Mouse (Mus musculus): ENCODE data around the gene Selplg. TPM values are rescaled to one million over a fixed set of nuclear protein-coding genes. Genes with fewer than 3 reads are reported as not detected.

The Selplg gene
- polyA plus RNA-seq, 1 experiment from 2014 or later = 2.3 TPM

- Histone ChIP-seq H3K4me2 (ENCODE audit: low read length) (no peak overlapping the region), H3K9ac (ENCODE audit: low read length) (peak overlapping the region; percentile 32; the same call in 1 of the 2 replicates), H3K36me3 (ENCODE audit: control insufficient read depth, insufficient read depth, low read length) (peaks cover 55% of the 10 kb centered on the region), H3K4me3 (ENCODE audit: control insufficient read depth in 1 of 2, insufficient read depth in 1 of 2, low read depth in 1 of 2, low read length in 2 of 2) (no peak overlapping the region), H3K27me3 (ENCODE audit: control insufficient read depth, insufficient read depth, low read length) (no peaks in the 10 kb centered on the region), H3K27ac (replicated peaks in 1 of 2; ENCODE audit: control insufficient read depth in 1 of 2, insufficient read depth in 1 of 2, low read depth in 2 of 2, low read length in 2 of 2) (peak overlapping the region; percentile 71 to 73), H3K4me1 (ENCODE audit: control insufficient read depth in 2 of 2, insufficient read depth in 2 of 2, low read length in 2 of 2) (peaks cover 43 to 60% of the 10 kb centered on the region in 2 experiments), H3K9me3 (ENCODE audit: control insufficient read depth, low read length) (no peaks in the 10 kb centered on the region)
- WGBS = 35% methylated on average over 10 of the region's 10 CpGs
- ATAC-seq (ENCODE audit: insufficient number of reproducible peaks, insufficient read depth, low FRiP score, low read depth) = no peak
Measured at GRCm38 (mm10) chr5:113853541-113853940, 21.1 kb upstream of the Selplg start.

GRCm38 (mm10) chr5:113852463-113852862, 20.0 kb upstream of the Selplg start:
- peaks cover 62% of the 10 kb centered on the region for H3K36me3 ChIP-seq (ENCODE audit: control insufficient read depth, insufficient read depth, low read length)
- H3K4me1 ChIP-seq (ENCODE audit: control insufficient read depth in 2 of 2, insufficient read depth in 2 of 2, low read length in 2 of 2) = peaks cover 37 to 50% of the 10 kb centered on the region in 2 experiments
- no peak overlapping the region for H3K9ac ChIP-seq (ENCODE audit: low read length)
- H3K4me2 ChIP-seq (ENCODE audit: low read length) = no peak overlapping the region
- 85% methylated on average over 7 of the region's 7 CpGs for WGBS
- H3K4me3 ChIP-seq (ENCODE audit: control insufficient read depth in 1 of 2, insufficient read depth in 1 of 2, low read depth in 1 of 2, low read length in 2 of 2) = no peak overlapping the region
- no peak overlapping the region for H3K27ac ChIP-seq (replicated peaks in 1 of 2; ENCODE audit: control insufficient read depth in 1 of 2, insufficient read depth in 1 of 2, low read depth in 2 of 2, low read length in 2 of 2)
- H3K9me3 ChIP-seq (ENCODE audit: control insufficient read depth, low read length) = no peaks in the 10 kb centered on the region
- H3K27me3 ChIP-seq (ENCODE audit: control insufficient read depth, insufficient read depth, low read length) = no peaks in the 10 kb centered on the region
- no peak for ATAC-seq (ENCODE audit: insufficient number of reproducible peaks, insufficient read depth, low FRiP score, low read depth)

- no peak overlapping the region for H3K4me3 ChIP-seq (ENCODE audit: control insufficient read depth in 1 of 2, insufficient read depth in 1 of 2, low read depth in 1 of 2, low read length in 2 of 2)
- ATAC-seq (ENCODE audit: insufficient number of reproducible peaks, insufficient read depth, low FRiP score, low read depth) = no peak
- H3K9me3 ChIP-seq (ENCODE audit: control insufficient read depth, low read length) = no peaks in the 10 kb centered on the region
- peaks cover 22 to 33% of the 10 kb centered on the region in 2 experiments for H3K4me1 ChIP-seq (ENCODE audit: control insufficient read depth in 2 of 2, insufficient read depth in 2 of 2, low read length in 2 of 2)
- no peak overlapping the region for H3K4me2 ChIP-seq (ENCODE audit: low read length)
- H3K36me3 ChIP-seq (ENCODE audit: control insufficient read depth, insufficient read depth, low read length) = peaks cover 65% of the 10 kb centered on the region
- 56% methylated on average over 8 of the region's 8 CpGs for WGBS
- H3K27ac ChIP-seq (replicated peaks in 1 of 2; ENCODE audit: control insufficient read depth in 1 of 2, insufficient read depth in 1 of 2, low read depth in 2 of 2, low read length in 2 of 2) = no peak overlapping the region; a peak in 1 of 4 replicates
- H3K9ac ChIP-seq (ENCODE audit: low read length) = no peak overlapping the region
- H3K27me3 ChIP-seq (ENCODE audit: control insufficient read depth, insufficient read depth, low read length) = no peaks in the 10 kb centered on the region
Measured at GRCm38 (mm10) chr5:113850680-113851230, 18.3 kb upstream of the Selplg start.

- Histone ChIP-seq H3K27me3 (ENCODE audit: control insufficient read depth, insufficient read depth, low read length) (no peaks in the 10 kb centered on the region), H3K27ac (replicated peaks in 1 of 2; ENCODE audit: control insufficient read depth in 1 of 2, insufficient read depth in 1 of 2, low read depth in 2 of 2, low read length in 2 of 2) (no peak overlapping the region), H3K36me3 (ENCODE audit: control insufficient read depth, insufficient read depth, low read length) (peaks cover 94% of the 10 kb centered on the region), H3K4me2 (ENCODE audit: low read length) (no peak overlapping the region), H3K9ac (ENCODE audit: low read length) (no peak overlapping the region), H3K4me1 (ENCODE audit: control insufficient read depth in 2 of 2, insufficient read depth in 2 of 2, low read length in 2 of 2) (peaks cover 2 to 8% of the 10 kb centered on the region in 2 experiments; a peak in 3 of 4 replicates), H3K4me3 (ENCODE audit: control insufficient read depth in 1 of 2, insufficient read depth in 1 of 2, low read depth in 1 of 2, low read length in 2 of 2) (no peak overlapping the region), H3K9me3 (ENCODE audit: control insufficient read depth, low read length) (no peaks in the 10 kb centered on the region)
- WGBS = 87% methylated on average over 9 of the region's 9 CpGs
- ATAC-seq (ENCODE audit: insufficient number of reproducible peaks, insufficient read depth, low FRiP score, low read depth) = no peak
Measured at GRCm38 (mm10) chr5:113847636-113848035, 15.2 kb upstream of the Selplg start.

- ATAC-seq (ENCODE audit: insufficient number of reproducible peaks, insufficient read depth, low FRiP score, low read depth) = no peak
- no peaks in the 10 kb centered on the region for H3K9me3 ChIP-seq (ENCODE audit: control insufficient read depth, low read length)
- no peak overlapping the region for H3K27ac ChIP-seq (replicated peaks in 1 of 2; ENCODE audit: control insufficient read depth in 1 of 2, insufficient read depth in 1 of 2, low read depth in 2 of 2, low read length in 2 of 2)
- H3K4me1 ChIP-seq (ENCODE audit: control insufficient read depth in 2 of 2, insufficient read depth in 2 of 2, low read length in 2 of 2) = peaks cover 2 to 8% of the 10 kb centered on the region in 2 experiments; a peak in 3 of 4 replicates
- no peak overlapping the region for H3K4me2 ChIP-seq (ENCODE audit: low read length)
- H3K4me3 ChIP-seq (ENCODE audit: control insufficient read depth in 1 of 2, insufficient read depth in 1 of 2, low read depth in 1 of 2, low read length in 2 of 2) = no peak overlapping the region
- peaks cover 99% of the 10 kb centered on the region for H3K36me3 ChIP-seq (ENCODE audit: control insufficient read depth, insufficient read depth, low read length)
- H3K27me3 ChIP-seq (ENCODE audit: control insufficient read depth, insufficient read depth, low read length) = no peaks in the 10 kb centered on the region
- 89% methylated on average over 8 of the region's 8 CpGs for WGBS
- H3K9ac ChIP-seq (ENCODE audit: low read length) = no peak overlapping the region
Measured at GRCm38 (mm10) chr5:113846656-113847055, 14.2 kb upstream of the Selplg start.

GRCm38 (mm10) chr5:113845627-113846026, 13.2 kb upstream of the Selplg start:
- Histone ChIP-seq H3K27ac (replicated peaks in 1 of 2; ENCODE audit: control insufficient read depth in 1 of 2, insufficient read depth in 1 of 2, low read depth in 2 of 2, low read length in 2 of 2) (no peak overlapping the region), H3K27me3 (ENCODE audit: control insufficient read depth, insufficient read depth, low read length) (no peaks in the 10 kb centered on the region), H3K36me3 (ENCODE audit: control insufficient read depth, insufficient read depth, low read length) (peaks cover 92% of the 10 kb centered on the region), H3K9me3 (ENCODE audit: control insufficient read depth, low read length) (no peaks in the 10 kb centered on the region), H3K4me2 (ENCODE audit: low read length) (no peak overlapping the region), H3K4me1 (ENCODE audit: control insufficient read depth in 2 of 2, insufficient read depth in 2 of 2, low read length in 2 of 2) (peaks cover 2 to 3% of the 10 kb centered on the region in 2 experiments; a peak in 1 of 4 replicates), H3K9ac (ENCODE audit: low read length) (no peak overlapping the region), H3K4me3 (ENCODE audit: control insufficient read depth in 1 of 2, insufficient read depth in 1 of 2, low read depth in 1 of 2, low read length in 2 of 2) (no peak overlapping the region)
- no peak for ATAC-seq (ENCODE audit: insufficient number of reproducible peaks, insufficient read depth, low FRiP score, low read depth)
- 89% methylated on average over 8 of the region's 8 CpGs for WGBS

- Histone ChIP-seq H3K9ac (ENCODE audit: low read length) (no peak overlapping the region), H3K27ac (replicated peaks in 1 of 2; ENCODE audit: control insufficient read depth in 1 of 2, insufficient read depth in 1 of 2, low read depth in 2 of 2, low read length in 2 of 2) (no peak overlapping the region), H3K9me3 (ENCODE audit: control insufficient read depth, low read length) (no peaks in the 10 kb centered on the region), H3K36me3 (ENCODE audit: control insufficient read depth, insufficient read depth, low read length) (peaks cover 87% of the 10 kb centered on the region), H3K4me2 (ENCODE audit: low read length) (no peak overlapping the region), H3K4me1 (ENCODE audit: control insufficient read depth in 2 of 2, insufficient read depth in 2 of 2, low read length in 2 of 2) (no peaks in the 10 kb centered on the region; a peak in 1 of 4 replicates), H3K27me3 (ENCODE audit: control insufficient read depth, insufficient read depth, low read length) (no peaks in the 10 kb centered on the region), H3K4me3 (ENCODE audit: control insufficient read depth in 1 of 2, insufficient read depth in 1 of 2, low read depth in 1 of 2, low read length in 2 of 2) (no peak overlapping the region)
- WGBS = 65% methylated on average over 7 of the region's 7 CpGs
- no peak for ATAC-seq (ENCODE audit: insufficient number of reproducible peaks, insufficient read depth, low FRiP score, low read depth)
Measured at GRCm38 (mm10) chr5:113844721-113845120, 12.3 kb upstream of the Selplg start.

GRCm38 (mm10) chr5:113844106-113844505, 11.7 kb upstream of the Selplg start:
- Histone ChIP-seq H3K4me2 (ENCODE audit: low read length) (no peak overlapping the region), H3K27me3 (ENCODE audit: control insufficient read depth, insufficient read depth, low read length) (no peaks in the 10 kb centered on the region), H3K9ac (ENCODE audit: low read length) (no peak overlapping the region), H3K27ac (replicated peaks in 1 of 2; ENCODE audit: control insufficient read depth in 1 of 2, insufficient read depth in 1 of 2, low read depth in 2 of 2, low read length in 2 of 2) (no peak overlapping the region), H3K4me3 (ENCODE audit: control insufficient read depth in 1 of 2, insufficient read depth in 1 of 2, low read depth in 1 of 2, low read length in 2 of 2) (no peak overlapping the region), H3K9me3 (ENCODE audit: control insufficient read depth, low read length) (no peaks in the 10 kb centered on the region), H3K4me1 (ENCODE audit: control insufficient read depth in 2 of 2, insufficient read depth in 2 of 2, low read length in 2 of 2) (no peaks in the 10 kb centered on the region; a peak in 1 of 4 replicates), H3K36me3 (ENCODE audit: control insufficient read depth, insufficient read depth, low read length) (peaks cover 81% of the 10 kb centered on the region)
- no peak for ATAC-seq (ENCODE audit: insufficient number of reproducible peaks, insufficient read depth, low FRiP score, low read depth)
- WGBS = 69% methylated on average over 15 of the region's 15 CpGs
